In genomic region chr11:100520838-100521237, GRCm38 (mm10) we compare ENCODE assay signal across 18 mouse cellular contexts. TPM values are rescaled to one million over a fixed set of nuclear protein-coding genes. Genes with fewer than 3 reads are reported as not detected.
DNase-seq lines count a peak whose midpoint lies in the region; ATAC-seq and TF ChIP-seq lines count a peak whose summit lies in the region.
"Had no signal": no experiment of that assay in that cellular context is flagged by ENCODE, and none has a peak within 500 bp of the region (broad histone marks: within the 10 kb centered on the region; RNA-seq: fewer than 3 reads in every experiment).

No protein-coding gene starts in this region.

- peak; percentile 89 for DNase-seq in MN1 (ENCODE audit: low spot score)
- peak; percentile 93 to 95 for DNase-seq in adrenal gland, adult (ENCODE audit: inconsistent age in 2 of 2, low spot score in 1 of 2)
- DNase-seq in hindbrain, embryonic 14.5 days (ENCODE audit: low spot score): no peak
- peak; percentile 87 for DNase-seq in kidney, postnatal 0 days (ENCODE audit: low spot score)
- no peak for DNase-seq in stomach, postnatal 0 days (ENCODE audit: low spot score)
- no peak for DNase-seq in right cerebral cortex, postnatal 14 days
- DNase-seq: heart, adult 2 months; heart, postnatal 10 days; left cerebral cortex, postnatal 4 days; lung, postnatal 4 days; right cerebral cortex, postnatal 4 days; thymus, postnatal 25 days had no signal

- TF ChIP-seq CTCF in kidney, postnatal 0 days (IDR thresholded peaks at IDR 0.05; ENCODE audit: low read depth): 0 out of 2 replicates have a peak, but pooled peaks have one; percentile 7
- no peak for TF ChIP-seq CTCF in stomach, postnatal 0 days (IDR thresholded peaks at IDR 0.05; ENCODE audit: low read depth)

- ATAC-seq in hindbrain, embryonic 14.5 days (ENCODE audit: low FRiP score): 0 out of 2 replicates have a peak, but pooled peaks have one; percentile 31
- ATAC-seq in kidney, postnatal 0 days (replicated peaks; ENCODE audit: low FRiP score, low read depth): peak; percentile 77
- no peak for ATAC-seq in stomach, postnatal 0 days (ENCODE audit: low FRiP score, low TSS enrichment)
- ATAC-seq in granulocyte monocyte progenitor cell, adult 5-6 weeks (replicated peaks; ENCODE audit: poor library complexity, severe bottlenecking): no peak
- ATAC-seq: intestine, embryonic 15.5 days; midbrain, embryonic 16.5 days had no signal

- H3K9ac ChIP-seq in hindbrain, embryonic 14.5 days: no peak overlapping the region
- no peak overlapping the region for H3K9ac ChIP-seq in kidney, postnatal 0 days (ENCODE audit: low read depth, low read length)
- H3K9ac ChIP-seq in stomach, postnatal 0 days (ENCODE audit: low read length): no peak overlapping the region
- H3K9ac ChIP-seq: forebrain, embryonic 12.5 days; intestine, embryonic 15.5 days; liver, embryonic 14.5 days had no signal

- H3K27me3 ChIP-seq in hindbrain, embryonic 14.5 days (ENCODE audit: control insufficient read depth, insufficient read depth, low read length): no peaks in the 10 kb centered on the region
- H3K27me3 ChIP-seq in kidney, postnatal 0 days (ENCODE audit: insufficient read depth, low read length): no peaks in the 10 kb centered on the region
- H3K27me3 ChIP-seq in stomach, postnatal 0 days (ENCODE audit: control insufficient read depth, insufficient read depth, low read length): no peaks in the 10 kb centered on the region
- H3K27me3 ChIP-seq: CH12.LX; forebrain, embryonic 12.5 days; intestine, embryonic 15.5 days had no signal

- no peak overlapping the region for H3K4me2 ChIP-seq in hindbrain, embryonic 14.5 days (replicated peaks)
- no peak overlapping the region for H3K4me2 ChIP-seq in kidney, postnatal 0 days (ENCODE audit: low read length)
- no peak overlapping the region for H3K4me2 ChIP-seq in stomach, postnatal 0 days (replicated peaks; ENCODE audit: low read depth)
- H3K4me2 ChIP-seq: forebrain, embryonic 12.5 days; intestine, embryonic 15.5 days had no signal

- no peak overlapping the region for H3K27ac ChIP-seq in hindbrain, embryonic 14.5 days
- peak overlapping the region; percentile 3; the same call in 1 of the 2 replicates for H3K27ac ChIP-seq in kidney, postnatal 0 days
- no peak overlapping the region for H3K27ac ChIP-seq in stomach, postnatal 0 days (replicated peaks)
- H3K27ac ChIP-seq: forebrain, embryonic 12.5 days; heart, adult 2 months; intestine, embryonic 15.5 days; liver, embryonic 14.5 days had no signal

- peaks cover 79% of the 10 kb centered on the region for H3K36me3 ChIP-seq in hindbrain, embryonic 14.5 days (replicated peaks; ENCODE audit: control insufficient read depth, insufficient read depth)
- peaks cover 43% of the 10 kb centered on the region for H3K36me3 ChIP-seq in kidney, postnatal 0 days (ENCODE audit: insufficient read depth, low read length)
- H3K36me3 ChIP-seq in stomach, postnatal 0 days (ENCODE audit: control insufficient read depth, insufficient read depth, low read length): peaks cover 39% of the 10 kb centered on the region

- no peak for TF ChIP-seq EP300 in stomach, postnatal 0 days (optimal IDR thresholded peaks at IDR 0.05)

- no peak overlapping the region for H3K4me3 ChIP-seq in hindbrain, embryonic 14.5 days (replicated peaks; ENCODE audit: low read length)
- H3K4me3 ChIP-seq in kidney, postnatal 0 days (replicated peaks; ENCODE audit: low read depth, low read length): no peak overlapping the region
- H3K4me3 ChIP-seq in stomach, postnatal 0 days (ENCODE audit: low read depth, low read length): no peak overlapping the region
- H3K4me3 ChIP-seq: forebrain, embryonic 12.5 days; heart, adult 2 months; intestine, embryonic 15.5 days had no signal

- WGBS in hindbrain, embryonic 14.5 days: 57% methylated on average over 15 of the region's 15 CpGs
- whole genome bisulfite sequencing in kidney, postnatal 0 days: 42% methylated on average over 15 of the region's 15 CpGs
- WGBS in stomach, postnatal 0 days: 70% methylated on average over 15 of the region's 15 CpGs

- H3K4me1 ChIP-seq in hindbrain, embryonic 14.5 days (replicated peaks; ENCODE audit: control insufficient read depth, insufficient read depth, low read length): peaks cover 16% of the 10 kb centered on the region
- H3K4me1 ChIP-seq in kidney, postnatal 0 days (replicated peaks; ENCODE audit: insufficient read depth, low read length): peaks cover 16% of the 10 kb centered on the region
- H3K4me1 ChIP-seq in stomach, postnatal 0 days (replicated peaks; ENCODE audit: control insufficient read depth, insufficient read depth): peaks cover 8% of the 10 kb centered on the region; the same call in 1 of the 2 replicates

- no peaks in the 10 kb centered on the region for H3K9me3 ChIP-seq in hindbrain, embryonic 14.5 days (ENCODE audit: control insufficient read depth, low read length)
- no peaks in the 10 kb centered on the region for H3K9me3 ChIP-seq in kidney, postnatal 0 days (replicated peaks; ENCODE audit: low read length)
- H3K9me3 ChIP-seq in stomach, postnatal 0 days (ENCODE audit: control insufficient read depth, low read length): no peaks in the 10 kb centered on the region
- H3K9me3 ChIP-seq: forebrain, embryonic 12.5 days; intestine, embryonic 15.5 days had no signal

RNA-seq across cellular contexts. Expression of gene Acly, which starts 7.0 kb away (rescaled TPM):
- polyA plus RNA-seq in hindbrain, embryonic 14.5 days (2014; fragmentation: Nextera tagmentation; extraction: Ambion mirVana): 224 and 244 TPM in 2 replicates
- polyA plus RNA-seq in kidney, postnatal 0 days (2015; fragmentation: Nextera tagmentation; extraction: Ambion mirVana): 86.4 and 98.4 TPM in 2 replicates
- polyA plus RNA-seq in stomach, postnatal 0 days (2015; fragmentation: Nextera tagmentation; extraction: Ambion mirVana): 70.3 and 70.6 TPM in 2 replicates
- 93.5 and 98.0 TPM in 2 replicates for total RNA-seq in granulocyte monocyte progenitor cell, adult 5-6 weeks (2014; fragmentation: Nextera tagmentation)
- 101 and 107 TPM in 2 replicates for total RNA-seq in granulocyte monocyte progenitor cell, adult 5-6 weeks (2017)

RNA-seq across cellular contexts. Expression of gene Ttc25, which starts 24.6 kb away (rescaled TPM):
- 2.0 and 2.7 TPM in 2 replicates for polyA plus RNA-seq in hindbrain, embryonic 14.5 days (2014; fragmentation: Nextera tagmentation; extraction: Ambion mirVana)
- polyA plus RNA-seq in kidney, postnatal 0 days (2015; fragmentation: Nextera tagmentation; extraction: Ambion mirVana): 0.72 and 0.96 TPM in 2 replicates
- 0.17 and 0.33 TPM in 2 replicates for polyA plus RNA-seq in stomach, postnatal 0 days (2015; fragmentation: Nextera tagmentation; extraction: Ambion mirVana)
- 3.7 TPM in 1 of 2 replicates, not detected in the other for total RNA-seq in granulocyte monocyte progenitor cell, adult 5-6 weeks (2014; fragmentation: Nextera tagmentation)
- total RNA-seq in granulocyte monocyte progenitor cell, adult 5-6 weeks (2017): 0.31 TPM in 1 of 2 replicates, not detected in the other

RNA-seq across cellular contexts. Expression of gene Klhl11, which starts 48.3 kb away (rescaled TPM):
- polyA plus RNA-seq in hindbrain, embryonic 14.5 days (2014; fragmentation: Nextera tagmentation; extraction: Ambion mirVana): 15.6 and 17.7 TPM in 2 replicates
- polyA plus RNA-seq in kidney, postnatal 0 days (2015; fragmentation: Nextera tagmentation; extraction: Ambion mirVana): 5.4 and 6.0 TPM in 2 replicates
- polyA plus RNA-seq in stomach, postnatal 0 days (2015; fragmentation: Nextera tagmentation; extraction: Ambion mirVana): 2.6 and 3.3 TPM in 2 replicates
- total RNA-seq in granulocyte monocyte progenitor cell, adult 5-6 weeks (2014; fragmentation: Nextera tagmentation): 7.0 and 10.1 TPM in 2 replicates
- total RNA-seq in granulocyte monocyte progenitor cell, adult 5-6 weeks (2017): 16.7 and 21.3 TPM in 2 replicates

RNA-seq across cellular contexts. Expression of gene Cnp, which starts 53.9 kb away (rescaled TPM):
- 47.2 and 53.3 TPM in 2 replicates for polyA plus RNA-seq in hindbrain, embryonic 14.5 days (2014; fragmentation: Nextera tagmentation; extraction: Ambion mirVana)
- 23.7 and 24.2 TPM in 2 replicates for polyA plus RNA-seq in kidney, postnatal 0 days (2015; fragmentation: Nextera tagmentation; extraction: Ambion mirVana)
- polyA plus RNA-seq in stomach, postnatal 0 days (2015; fragmentation: Nextera tagmentation; extraction: Ambion mirVana): 23.5 and 25.7 TPM in 2 replicates
- 27.9 and 31.0 TPM in 2 replicates for total RNA-seq in granulocyte monocyte progenitor cell, adult 5-6 weeks (2014; fragmentation: Nextera tagmentation)
- 16.2 and 20.9 TPM in 2 replicates for total RNA-seq in granulocyte monocyte progenitor cell, adult 5-6 weeks (2017)

Comparison
In these comparisons a context has a peak if more than half of its experiments do, and no peak if none do; other contexts are left out.
1. DNase-seq: peak in MN1 (single experiment), adrenal gland, adult (2 of 2) and kidney, postnatal 0 days (single experiment); none in hindbrain, embryonic 14.5 days (single experiment), stomach, postnatal 0 days (single experiment) and right cerebral cortex, postnatal 14 days (single experiment).
2. ATAC-seq: peak in hindbrain, embryonic 14.5 days (single experiment) and kidney, postnatal 0 days (single experiment); none in stomach, postnatal 0 days (single experiment) and granulocyte monocyte progenitor cell, adult 5-6 weeks (single experiment).